Mouse (Mus musculus) neural tube, embryonic 14.5 days (tissue): ENCODE measurements around the gene Poll. TPM values are rescaled to one million over a fixed set of nuclear protein-coding genes. Genes with fewer than 3 reads are reported as not detected.
A peak's percentile ranks its signal among the peaks of the same experiment; 100 is the strongest.

Experiments
- ATAC-seq: fragments of 200-750 bp; cut with Nextera tagmentation; 2 replicates; pipeline ENCODE4 v1.8.0; 2017; ENCODE audit warnings: low read depth, mild to moderate bottlenecking, moderate TSS enrichment, moderate library complexity
- H3K27ac ChIP-seq: fragments of 300-500 bp; sonication (generic); 2 replicates; pipeline ENCODE4 v1.5.1; 2014; ENCODE audit warnings: low read depth, mild to moderate bottlenecking, control low read depth, low read length, moderate library complexity, mixed read lengths
- H3K27me3 ChIP-seq: fragments of 300-500 bp; sonication (generic); 2 replicates; pipeline ENCODE4 v1.6.1; 2014; ENCODE audit warnings: low read length; ENCODE audit not compliant: control insufficient read depth, insufficient read depth
- H3K36me3 ChIP-seq: fragments of 300-500 bp; sonication (generic); 2 replicates; pipeline ENCODE4 v1.6.1; 2014; ENCODE audit warnings: low read length, mixed read lengths; ENCODE audit not compliant: control insufficient read depth, insufficient read depth
- H3K4me1 ChIP-seq: fragments of 300-500 bp; sonication (generic); 2 replicates; pipeline ENCODE4 v1.6.1; 2014; ENCODE audit warnings: low read length; ENCODE audit not compliant: control insufficient read depth, insufficient read depth
- H3K4me2 ChIP-seq: fragments of 300-500 bp; sonication (generic); 2 replicates; pipeline ENCODE4 v1.6.1; 2014; ENCODE audit warnings: mild to moderate bottlenecking, low read depth, low read length, control low read depth
- H3K4me3 ChIP-seq: fragments of 300-500 bp; sonication (generic); 2 replicates; pipeline ENCODE4 v1.5.1; 2014; ENCODE audit warnings: low read depth, low read length, control low read depth, mixed read lengths
- H3K9ac ChIP-seq: fragments of 300-500 bp; sonication (generic); replicated peaks from 2 replicates; pipeline ENCODE4 v1.6.1; 2014; ENCODE audit warnings: low read depth, mild to moderate bottlenecking, control low read depth, low read length, mixed read lengths
- H3K9me3 ChIP-seq: fragments of 300-500 bp; sonication (generic); 2 replicates; pipeline ENCODE4 v1.6.1; 2016; ENCODE audit warnings: low read length; ENCODE audit not compliant: control insufficient read depth
- WGBS: fragments of 180-500 bp; shearing (Covaris S2); extraction: QIAGEN DNeasy Blood & Tissue Kit; methylation state at CpG from one replicate; pipeline ENCODE4 v1.1.7; 2014; 5-methylcytosine and 5-hydroxymethylcytosine counted together
- polyA plus RNA-seq: library from polyadenylated mRNA; unstranded; fragments of >200 nt; fragmentation: Nextera tagmentation; extraction: Ambion mirVana; gene quantifications from 2 replicates; pipeline ENCODE4 v1.2.1, GENCODE M21; 2014

Gene Poll
- polyA plus RNA-seq, 1 experiment from 2014 or later = 9.2 TPM

GRCm38 (mm10) chr19:45582161-45582560 lies 21.8 kb upstream of the Poll start:
- Histone ChIP-seq H3K4me1 (peaks cover 12% of the 10 kb centered on the region; the same call in 1 of the 2 replicates), H3K9ac (no peak overlapping the region), H3K36me3 (peaks cover 12% of the 10 kb centered on the region), H3K9me3 (no peaks in the 10 kb centered on the region), H3K4me3 (no peak overlapping the region), H3K4me2 (no peak overlapping the region), H3K27me3 (no peaks in the 10 kb centered on the region), H3K27ac (peak overlapping the region; percentile 23; the same call in 1 of the 2 replicates)
- 11% methylated on average over 8 of the region's 8 CpGs for WGBS
- ATAC-seq = no peak

DNA sequence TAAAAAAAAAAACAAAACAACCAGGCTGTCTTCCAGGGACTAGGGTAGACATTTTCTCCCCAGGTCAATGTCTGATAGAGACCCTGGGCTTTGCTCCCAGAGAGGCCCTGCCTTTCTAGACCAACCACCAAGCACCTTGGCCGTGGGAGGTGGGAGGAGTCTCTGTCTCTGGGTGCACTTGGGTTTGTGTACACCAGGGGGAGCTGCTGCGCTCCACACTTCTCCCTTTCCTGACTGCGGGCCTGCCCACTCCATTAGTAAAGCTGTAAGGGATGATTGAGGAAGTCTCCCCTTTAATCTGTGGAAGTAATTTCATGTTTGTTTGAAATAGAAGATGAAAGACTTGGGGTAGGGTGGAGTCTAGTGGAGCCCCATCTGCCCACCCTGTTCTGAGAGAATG lies 20.9 kb upstream of the Poll start:
- no peak overlapping the region for H3K27ac ChIP-seq
- no peak overlapping the region for H3K9ac ChIP-seq
- peaks cover 12% of the 10 kb centered on the region for H3K36me3 ChIP-seq
- ATAC-seq = no peak
- no peak overlapping the region for H3K4me2 ChIP-seq
- H3K4me1 ChIP-seq = peaks cover 12% of the 10 kb centered on the region; the same call in 1 of the 2 replicates
- 67% methylated on average over 3 of the region's 3 CpGs for WGBS
- H3K9me3 ChIP-seq = no peaks in the 10 kb centered on the region
- H3K27me3 ChIP-seq = no peaks in the 10 kb centered on the region
- no peak overlapping the region for H3K4me3 ChIP-seq

DNA sequence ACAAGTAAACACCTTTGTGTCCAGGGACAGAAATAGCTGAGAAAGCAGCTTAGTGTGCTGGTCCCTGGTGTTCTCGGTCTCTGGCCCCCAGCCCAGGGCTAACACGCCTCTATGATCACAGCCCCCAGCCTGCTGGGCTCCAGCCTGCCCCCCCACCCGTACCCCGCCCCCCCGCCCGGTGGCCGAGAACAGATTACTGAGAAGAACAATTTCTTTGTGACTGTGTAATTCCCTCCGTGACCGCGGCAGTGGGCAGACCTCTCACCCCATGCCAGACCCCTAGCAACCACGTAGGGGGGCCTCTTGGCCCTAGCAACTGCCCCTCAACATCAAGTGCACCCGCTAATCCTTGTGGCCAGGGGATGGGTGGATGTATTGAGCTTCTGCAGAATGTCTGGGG lies 19.9 kb upstream of the Poll start:
- Histone ChIP-seq H3K4me3 (no peak overlapping the region), H3K27ac (no peak overlapping the region), H3K9ac (no peak overlapping the region), H3K4me2 (no peak overlapping the region), H3K27me3 (no peaks in the 10 kb centered on the region), H3K4me1 (peaks cover 12% of the 10 kb centered on the region; the same call in 1 of the 2 replicates), H3K9me3 (no peaks in the 10 kb centered on the region), H3K36me3 (peaks cover 12% of the 10 kb centered on the region)
- no peak for ATAC-seq
- WGBS = 32% methylated on average over 12 of the region's 12 CpGs

GRCm38 (mm10) chr19:45579416-45579815 lies 19.1 kb upstream of the Poll start:
- peaks cover 12% of the 10 kb centered on the region; the same call in 1 of the 2 replicates for H3K4me1 ChIP-seq
- H3K27ac ChIP-seq = no peak overlapping the region
- H3K9ac ChIP-seq = no peak overlapping the region
- no peak for ATAC-seq
- no peak overlapping the region for H3K4me3 ChIP-seq
- no peaks in the 10 kb centered on the region for H3K27me3 ChIP-seq
- WGBS = 84% methylated on average over 7 of the region's 7 CpGs
- H3K4me2 ChIP-seq = no peak overlapping the region
- peaks cover 12% of the 10 kb centered on the region for H3K36me3 ChIP-seq
- no peaks in the 10 kb centered on the region for H3K9me3 ChIP-seq

GRCm38 (mm10) chr19:45578976-45579375 lies 18.6 kb upstream of the Poll start:
- ATAC-seq = no peak
- Histone ChIP-seq H3K36me3 (peaks cover 12% of the 10 kb centered on the region), H3K9ac (no peak overlapping the region), H3K27me3 (no peaks in the 10 kb centered on the region), H3K4me1 (peaks cover 12% of the 10 kb centered on the region; the same call in 1 of the 2 replicates), H3K27ac (no peak overlapping the region), H3K9me3 (no peaks in the 10 kb centered on the region), H3K4me3 (no peak overlapping the region), H3K4me2 (no peak overlapping the region)
- 91% methylated on average over 12 of the region's 12 CpGs for WGBS

DNA sequence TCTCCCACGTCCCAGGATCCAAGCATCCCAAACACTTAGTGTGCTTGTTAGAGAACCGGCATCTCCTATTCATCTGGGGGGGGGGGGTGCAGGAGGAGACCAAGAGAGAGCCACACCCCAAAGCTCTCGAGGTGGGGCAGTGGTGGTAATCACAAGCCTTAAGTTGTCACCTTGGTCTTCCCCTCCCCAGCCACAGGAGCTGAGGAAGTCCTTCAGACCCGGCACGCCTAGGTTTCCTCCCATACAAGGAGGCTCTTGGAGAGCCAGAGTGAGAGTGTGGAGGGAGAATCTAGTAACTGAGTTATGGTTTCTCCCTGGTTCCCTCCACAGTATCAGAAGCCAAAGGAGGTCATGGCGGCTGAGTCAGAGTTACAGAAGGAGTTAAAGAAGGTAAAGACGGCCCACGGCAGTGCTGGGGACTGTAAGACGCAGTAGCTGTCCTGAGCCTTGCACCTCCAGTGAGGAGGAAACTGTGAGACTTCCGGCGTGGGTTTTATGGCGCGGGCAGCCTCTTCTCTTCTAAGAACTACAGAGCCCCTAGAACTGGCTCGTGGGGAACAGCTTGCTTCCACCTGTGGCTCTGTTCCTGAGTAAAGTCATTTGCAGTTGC lies 16.9 kb upstream of the Poll start:
- H3K36me3 ChIP-seq = peaks cover 12% of the 10 kb centered on the region
- no peak overlapping the region for H3K27ac ChIP-seq
- H3K4me1 ChIP-seq = peaks cover 11% of the 10 kb centered on the region; the same call in 1 of the 2 replicates
- H3K27me3 ChIP-seq = no peaks in the 10 kb centered on the region
- no peak overlapping the region for H3K4me2 ChIP-seq
- H3K4me3 ChIP-seq = no peak overlapping the region
- H3K9me3 ChIP-seq = no peaks in the 10 kb centered on the region
- no peak for ATAC-seq
- H3K9ac ChIP-seq = no peak overlapping the region
- 82% methylated on average over 14 of the region's 14 CpGs for WGBS

DNA sequence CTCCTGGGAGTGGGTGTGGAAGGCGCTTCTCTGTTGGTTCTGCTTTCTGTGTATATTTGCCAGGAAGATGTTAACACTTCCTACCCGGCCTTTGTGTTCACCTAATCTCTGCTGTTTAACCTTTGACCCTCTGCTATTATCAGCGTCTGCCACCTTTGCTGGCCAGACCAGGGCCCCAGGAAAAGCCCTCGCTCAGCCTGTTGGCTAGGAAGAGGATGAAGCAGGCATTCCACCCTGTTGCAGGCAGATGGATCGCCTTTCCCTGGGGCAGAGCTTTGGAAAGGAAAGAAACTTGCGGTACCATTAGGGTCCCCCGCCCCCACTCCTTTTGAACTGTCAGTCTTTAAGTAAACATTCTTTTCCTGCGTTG lies 15.3 kb upstream of the Poll start:
- ATAC-seq = no peak
- H3K27me3 ChIP-seq = no peaks in the 10 kb centered on the region

GRCm38 (mm10) chr19:45574941-45575631 lies 14.8 kb upstream of the Poll start:
- no peak overlapping the region for H3K4me3 ChIP-seq
- peaks cover 12% of the 10 kb centered on the region for H3K36me3 ChIP-seq
- H3K27ac ChIP-seq = no peak overlapping the region
- WGBS = 67% methylated on average over 19 of the region's 19 CpGs
- no peak overlapping the region for H3K9ac ChIP-seq
- H3K27me3 ChIP-seq = no peaks in the 10 kb centered on the region
- H3K4me2 ChIP-seq = no peak overlapping the region
- H3K4me1 ChIP-seq = peaks cover 4% of the 10 kb centered on the region; the same call in 1 of the 2 replicates
- ATAC-seq = no peak
- no peaks in the 10 kb centered on the region for H3K9me3 ChIP-seq

More for the DNA sequence above, 15.3 kb upstream of the Poll start:
- Histone ChIP-seq H3K9ac (no peak overlapping the region), H3K4me1 (peaks cover 5% of the 10 kb centered on the region; the same call in 1 of the 2 replicates), H3K4me2 (no peak overlapping the region), H3K9me3 (no peaks in the 10 kb centered on the region), H3K27ac (no peak overlapping the region), H3K36me3 (peaks cover 12% of the 10 kb centered on the region), H3K4me3 (no peak overlapping the region)
- 12% methylated on average over 8 of the region's 8 CpGs for WGBS

- Histone ChIP-seq H3K27me3 (no peaks in the 10 kb centered on the region), H3K9me3 (no peaks in the 10 kb centered on the region), H3K4me1 (no peaks in the 10 kb centered on the region), H3K9ac (no peak overlapping the region), H3K4me3 (no peak overlapping the region), H3K27ac (peak overlapping the region; percentile 34; the same call in 1 of the 2 replicates), H3K36me3 (peaks cover 12% of the 10 kb centered on the region), H3K4me2 (no peak overlapping the region)
- no peak for ATAC-seq
- 84% methylated on average over 7 of the region's 7 CpGs for WGBS
Measured at GRCm38 (mm10) chr19:45574339-45574898, 14.1 kb upstream of the Poll start.
